13 mouse cellular contexts compared by ENCODE assay signal in genomic region chr1:57615155-57615554, GRCm38 (mm10).
DNase-seq lines count a peak whose midpoint lies in the region.
"Had no signal": no experiment of that assay in that cellular context is flagged by ENCODE, and none has a peak within 500 bp of the region (broad histone marks: within the 10 kb centered on the region; RNA-seq: fewer than 3 reads in every experiment).

No protein-coding gene starts in this region.

- peak; percentile 21 for DNase-seq in heart, postnatal 4 days
- DNase-seq in heart, postnatal 25 days (ENCODE audit: low spot score): no peak
- peak; percentile 57 to 67 for DNase-seq in kidney, postnatal 4 days
- no peak for DNase-seq in kidney, adult 8-10 months
- peak; percentile 14 for DNase-seq in testis, postnatal 14 days (ENCODE audit: low spot score)
- DNase-seq in testis, postnatal 10 days (ENCODE audit: low spot score): no peak
- no peak for DNase-seq in thymus, postnatal 4 days
- DNase-seq: adrenal gland, postnatal 14 days; cerebellum, adult 11-12 months; cerebellum, postnatal 25 days; layer of hippocampus, postnatal 36 days; right cerebral cortex, postnatal 25 days; thymus, adult 18-20 months had no signal

- intact Hi-C loops in heart, postnatal 25 days (cut with DNase I): no loop called here

Comparison
In these comparisons a context has a peak if more than half of its experiments do, and no peak if none do; other contexts are left out.
1. DNase-seq: peak in heart, postnatal 4 days (single experiment), kidney, postnatal 4 days (2 of 2) and testis, postnatal 14 days (single experiment); none in heart, postnatal 25 days (single experiment), kidney, adult 8-10 months (0 of 2), testis, postnatal 10 days (single experiment) and thymus, postnatal 4 days (single experiment).